Mouse (Mus musculus) embryonic fibroblast, embryonic 13.5 days (primary cell): Measurements from ENCODE around the gene Tcte1.

Experiments
- CTCF ChIP-seq: IDR thresholded peaks from 2 replicates; pipeline ENCODE4 v1.5.1; 2011; ENCODE audit warnings: mild to moderate bottlenecking, control low read depth, low read length, moderate library complexity, borderline replicate concordance; ENCODE audit not compliant: insufficient read depth
- POLR2A ChIP-seq: IDR thresholded peaks from 2 replicates; pipeline ENCODE4 v1.6.1; 2011; ENCODE audit warnings: low read depth, mild to moderate bottlenecking, control low read depth, low read length, moderate library complexity

GRCm38 (mm10) chr17:45473667-45474066 is 49.6 kb upstream of the Tcte1 start:
- TF ChIP-seq CTCF (no peak), POLR2A (no peak)
